Mouse (Mus musculus) megakaryocyte, embryonic 14.5 days (primary cell): Measurements from ENCODE around the gene Clasp1.

Experiments
- FLI1 ChIP-seq: IDR thresholded peaks from 2 replicates; pipeline ENCODE4 v1.6.1; 2012; ENCODE audit warnings: low read length, inconsistent platforms, mixed read lengths
- GATA1 ChIP-seq: IDR thresholded peaks from 3 replicates; pipeline ENCODE4 v1.6.1; 2012; ENCODE audit warnings: mixed read lengths, low read length, inconsistent platforms, borderline replicate concordance

- TF ChIP-seq GATA1 (no peak), FLI1 (no peak)
Measured at GRCm38 (mm10) chr1:118529213-118529612, 140.4 kb downstream of the Clasp1 start.
